Mouse (Mus musculus) liver, embryonic 14.5 days (tissue): ENCODE measurements around the gene Shroom3.

Experiments
- CTCF ChIP-seq: IDR thresholded peaks from 2 replicates; pipeline ENCODE4 v1.5.1; 2016; ENCODE audit warnings: antibody characterized with exemption, low read depth, control low read depth
- EP300 ChIP-seq: IDR thresholded peaks from 2 replicates; pipeline ENCODE4 v1.6.1; 2016; ENCODE audit warnings: antibody characterized with exemption, low read depth

GRCm38 (mm10) chr5:92717666-92718360 lies 34.6 kb downstream of the Shroom3 start:
- no peak for TF ChIP-seq EP300
- TF ChIP-seq CTCF, result no peak
